Mouse (Mus musculus) embryonic fibroblast, embryonic 13.5 days (primary cell): ENCODE results near the gene Hnrnpu.

Experiments used
- CTCF ChIP-seq: IDR thresholded peaks from 2 replicates; pipeline ENCODE4 v1.5.1; 2011; ENCODE audit warnings: mild to moderate bottlenecking, control low read depth, low read length, moderate library complexity, borderline replicate concordance; ENCODE audit not compliant: insufficient read depth
- POLR2A ChIP-seq: IDR thresholded peaks from 2 replicates; pipeline ENCODE4 v1.6.1; 2011; ENCODE audit warnings: low read depth, mild to moderate bottlenecking, control low read depth, low read length, moderate library complexity

DNA sequence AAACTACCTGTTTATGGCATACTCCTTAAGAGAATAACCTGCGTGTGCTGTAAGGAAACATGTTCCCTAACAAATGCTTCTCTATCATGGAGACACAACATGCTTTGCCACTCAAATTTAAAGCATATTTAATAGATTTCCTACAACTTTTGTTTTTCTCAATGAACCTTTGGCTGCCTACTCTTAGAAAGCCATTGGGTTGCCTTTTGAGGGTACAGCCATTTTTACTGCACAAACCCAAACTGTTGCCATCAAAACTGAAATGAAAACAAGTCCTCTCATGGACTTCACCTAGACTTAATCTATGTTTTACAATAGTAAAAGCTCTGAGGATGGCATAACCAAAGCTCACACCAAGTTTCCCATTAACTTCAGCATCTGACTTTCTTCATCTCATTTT, 13.0 kb downstream of the Hnrnpu start:
- TF ChIP-seq CTCF (no peak), POLR2A (no peak)
